Mouse (Mus musculus): Measurements from ENCODE around the gene Ttc7b. TPM values are rescaled to one million over a fixed set of nuclear protein-coding genes. Genes with fewer than 3 reads are reported as not detected.

Ttc7b gene
- polyA plus RNA-seq, 1 experiment from 2014 or later: 8.5 TPM

DNA sequence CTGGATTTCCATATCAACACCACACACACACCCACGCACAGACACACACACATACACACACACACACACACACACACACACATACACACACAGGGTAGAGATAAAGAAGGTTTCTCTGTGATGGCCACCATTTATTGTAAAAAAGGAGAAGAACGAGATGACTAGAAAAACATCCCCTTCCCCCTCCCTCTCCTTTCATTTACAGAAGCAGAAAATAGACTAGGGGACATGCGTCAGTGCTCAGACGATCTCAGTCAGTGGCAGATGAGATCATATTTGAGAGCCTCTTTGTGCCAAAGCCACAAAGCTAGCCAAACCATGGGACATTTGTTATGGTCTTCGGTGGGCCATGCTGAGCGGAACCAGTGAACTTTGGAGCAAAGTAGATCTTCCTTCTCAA is 75.4 kb downstream of the Ttc7b start:
- no peak for ATAC-seq (ENCODE audit: low FRiP score, low TSS enrichment)
- Histone ChIP-seq H3K27me3 (ENCODE audit: control insufficient read depth, insufficient read depth, low read length) (no peaks in the 10 kb centered on the region), H3K4me3 (replicated peaks; ENCODE audit: low read depth, low read length) (no peak overlapping the region), H3K27ac (replicated peaks; ENCODE audit: low read depth, low read length) (no peak overlapping the region), H3K4me2 (ENCODE audit: low read length) (no peak overlapping the region), H3K36me3 (ENCODE audit: control insufficient read depth, insufficient read depth, low read length) (0 out of 2 replicates have a peak, but pooled peaks cover 3% of the 10 kb centered on the region), H3K4me1 (ENCODE audit: control insufficient read depth, insufficient read depth, low read length) (no peaks in the 10 kb centered on the region), H3K9me3 (ENCODE audit: control insufficient read depth, low read length) (no peaks in the 10 kb centered on the region), H3K9ac (replicated peaks; ENCODE audit: low read length) (no peak overlapping the region)
- 85% methylated on average over 6 of the region's 6 CpGs for WGBS
- DNase-seq: no peak

DNA sequence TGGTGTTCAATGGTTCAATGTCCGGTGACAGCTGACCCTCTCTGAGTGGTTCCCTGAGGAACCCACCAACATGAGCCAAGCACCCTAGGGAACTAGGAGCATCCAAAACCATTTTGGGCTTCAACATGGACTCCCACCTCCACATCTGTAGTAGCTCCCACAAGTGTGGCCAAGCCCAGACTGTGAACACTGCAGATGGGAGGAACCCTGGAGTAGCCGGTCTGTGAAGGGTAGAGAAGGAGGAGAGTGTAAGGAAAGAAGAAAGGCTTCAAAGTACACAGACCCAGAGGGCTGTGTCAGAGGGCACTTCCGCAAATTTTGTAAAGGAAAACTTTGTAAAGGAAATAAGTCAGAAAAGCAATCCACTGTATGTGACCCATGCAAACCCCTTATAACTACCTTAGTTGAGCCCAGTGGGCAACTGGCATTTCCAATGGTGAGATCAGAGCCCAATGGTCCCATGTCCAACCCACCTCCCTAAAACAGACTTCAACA is 75.9 kb downstream of the Ttc7b start:
- DNase-seq: no peak
- Histone ChIP-seq H3K27ac (replicated peaks; ENCODE audit: low read depth, low read length) (no peak overlapping the region), H3K9me3 (ENCODE audit: control insufficient read depth, low read length) (no peaks in the 10 kb centered on the region), H3K36me3 (ENCODE audit: control insufficient read depth, insufficient read depth, low read length) (0 out of 2 replicates have a peak, but pooled peaks cover 3% of the 10 kb centered on the region), H3K9ac (replicated peaks; ENCODE audit: low read length) (no peak overlapping the region), H3K4me2 (ENCODE audit: low read length) (no peak overlapping the region), H3K4me3 (replicated peaks; ENCODE audit: low read depth, low read length) (no peak overlapping the region), H3K27me3 (ENCODE audit: control insufficient read depth, insufficient read depth, low read length) (no peaks in the 10 kb centered on the region), H3K4me1 (ENCODE audit: control insufficient read depth, insufficient read depth, low read length) (no peaks in the 10 kb centered on the region)
- no peak for ATAC-seq (ENCODE audit: low FRiP score, low TSS enrichment)
- WGBS: 93% methylated on average over 3 of the region's 3 CpGs

- H3K9me3 ChIP-seq (ENCODE audit: control insufficient read depth, low read length): no peaks in the 10 kb centered on the region
- H3K36me3 ChIP-seq (ENCODE audit: control insufficient read depth, insufficient read depth, low read length): 0 out of 2 replicates have a peak, but pooled peaks cover 3% of the 10 kb centered on the region
- no peak for DNase-seq
- H3K27me3 ChIP-seq (ENCODE audit: control insufficient read depth, insufficient read depth, low read length): no peaks in the 10 kb centered on the region
- no peak for ATAC-seq (ENCODE audit: low FRiP score, low TSS enrichment)
- 87% methylated on average over 6 of the region's 6 CpGs for WGBS
- no peak overlapping the region for H3K27ac ChIP-seq (replicated peaks; ENCODE audit: low read depth, low read length)
- H3K4me2 ChIP-seq (ENCODE audit: low read length): no peak overlapping the region
- no peak overlapping the region for H3K9ac ChIP-seq (replicated peaks; ENCODE audit: low read length)
- no peaks in the 10 kb centered on the region for H3K4me1 ChIP-seq (ENCODE audit: control insufficient read depth, insufficient read depth, low read length)
- no peak overlapping the region for H3K4me3 ChIP-seq (replicated peaks; ENCODE audit: low read depth, low read length)
Observed at GRCm38 (mm10) chr12:100443452-100443851, 77.2 kb downstream of the Ttc7b start.

DNA sequence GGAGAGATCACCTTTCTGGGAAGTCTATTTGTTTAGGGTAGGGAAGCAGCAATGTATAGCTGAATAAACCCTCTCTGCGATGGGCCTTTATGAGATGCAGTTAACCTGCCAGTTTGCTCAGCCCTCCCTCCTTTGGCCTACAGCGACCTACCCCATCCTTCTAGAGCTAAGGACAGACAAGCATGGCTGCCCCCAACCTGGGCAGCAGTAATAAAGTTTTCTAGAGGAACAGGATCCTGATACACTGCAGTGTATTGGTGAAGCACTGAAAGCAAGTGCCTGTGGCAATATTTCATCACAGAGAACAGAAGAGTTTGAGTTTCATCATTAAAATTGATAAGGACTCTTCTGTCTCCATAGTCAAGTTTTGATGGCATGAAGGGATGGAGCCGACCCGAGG is 79.0 kb downstream of the Ttc7b start:
- Histone ChIP-seq H3K36me3 (ENCODE audit: control insufficient read depth, insufficient read depth, low read length) (0 out of 2 replicates have a peak, but pooled peaks cover 3% of the 10 kb centered on the region), H3K27me3 (ENCODE audit: control insufficient read depth, insufficient read depth, low read length) (no peaks in the 10 kb centered on the region), H3K4me3 (replicated peaks; ENCODE audit: low read depth, low read length) (no peak overlapping the region), H3K9me3 (ENCODE audit: control insufficient read depth, low read length) (no peaks in the 10 kb centered on the region), H3K9ac (replicated peaks; ENCODE audit: low read length) (no peak overlapping the region), H3K4me2 (ENCODE audit: low read length) (no peak overlapping the region), H3K4me1 (ENCODE audit: control insufficient read depth, insufficient read depth, low read length) (no peaks in the 10 kb centered on the region), H3K27ac (replicated peaks; ENCODE audit: low read depth, low read length) (no peak overlapping the region)
- DNase-seq: no peak
- WGBS: 89% methylated on average over 4 of the region's 4 CpGs
- ATAC-seq (ENCODE audit: low FRiP score, low TSS enrichment): no peak

DNA sequence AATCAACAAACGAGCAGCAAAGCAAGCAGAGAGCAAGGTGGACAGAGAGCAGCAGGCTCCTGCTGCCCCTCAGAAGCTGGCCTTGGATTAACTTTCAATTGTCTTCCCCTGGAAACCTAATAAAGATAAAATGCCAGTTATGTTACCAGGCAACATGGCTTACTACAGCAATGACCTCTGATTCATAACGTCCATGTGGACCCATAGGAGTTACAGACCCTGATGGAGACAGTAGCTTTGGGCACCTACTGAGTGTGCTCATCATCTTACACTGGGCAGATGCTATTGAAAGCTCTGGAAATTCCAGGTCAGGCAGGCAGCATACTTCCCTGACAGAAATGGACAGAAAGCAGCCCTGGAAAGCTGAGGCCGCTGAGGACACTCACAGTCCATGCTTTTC is 80.7 kb downstream of the Ttc7b start:
- no peak for DNase-seq
- no peak for ATAC-seq (ENCODE audit: low FRiP score, low TSS enrichment)
- Histone ChIP-seq H3K27ac (replicated peaks; ENCODE audit: low read depth, low read length) (no peak overlapping the region), H3K9ac (replicated peaks; ENCODE audit: low read length) (no peak overlapping the region), H3K36me3 (ENCODE audit: control insufficient read depth, insufficient read depth, low read length) (0 out of 2 replicates have a peak, but pooled peaks cover 3% of the 10 kb centered on the region), H3K4me2 (ENCODE audit: low read length) (no peak overlapping the region), H3K27me3 (ENCODE audit: control insufficient read depth, insufficient read depth, low read length) (no peaks in the 10 kb centered on the region), H3K4me3 (replicated peaks; ENCODE audit: low read depth, low read length) (no peak overlapping the region), H3K9me3 (ENCODE audit: control insufficient read depth, low read length) (no peaks in the 10 kb centered on the region), H3K4me1 (ENCODE audit: control insufficient read depth, insufficient read depth, low read length) (no peaks in the 10 kb centered on the region)
- WGBS: 83% methylated on average over 3 of the region's 3 CpGs

GRCm38 (mm10) chr12:100439145-100439755 is 81.4 kb downstream of the Ttc7b start:
- Histone ChIP-seq H3K27me3 (ENCODE audit: control insufficient read depth, insufficient read depth, low read length) (no peaks in the 10 kb centered on the region), H3K9ac (replicated peaks; ENCODE audit: low read length) (no peak overlapping the region), H3K4me1 (ENCODE audit: control insufficient read depth, insufficient read depth, low read length) (no peaks in the 10 kb centered on the region), H3K4me2 (ENCODE audit: low read length) (no peak overlapping the region), H3K36me3 (ENCODE audit: control insufficient read depth, insufficient read depth, low read length) (0 out of 2 replicates have a peak, but pooled peaks cover 3% of the 10 kb centered on the region), H3K27ac (replicated peaks; ENCODE audit: low read depth, low read length) (no peak overlapping the region), H3K9me3 (ENCODE audit: control insufficient read depth, low read length) (no peaks in the 10 kb centered on the region), H3K4me3 (replicated peaks; ENCODE audit: low read depth, low read length) (no peak overlapping the region)
- WGBS: 89% methylated on average over 4 of the region's 4 CpGs
- DNase-seq (no peak), ATAC-seq (ENCODE audit: low FRiP score, low TSS enrichment) (no peak)

DNA sequence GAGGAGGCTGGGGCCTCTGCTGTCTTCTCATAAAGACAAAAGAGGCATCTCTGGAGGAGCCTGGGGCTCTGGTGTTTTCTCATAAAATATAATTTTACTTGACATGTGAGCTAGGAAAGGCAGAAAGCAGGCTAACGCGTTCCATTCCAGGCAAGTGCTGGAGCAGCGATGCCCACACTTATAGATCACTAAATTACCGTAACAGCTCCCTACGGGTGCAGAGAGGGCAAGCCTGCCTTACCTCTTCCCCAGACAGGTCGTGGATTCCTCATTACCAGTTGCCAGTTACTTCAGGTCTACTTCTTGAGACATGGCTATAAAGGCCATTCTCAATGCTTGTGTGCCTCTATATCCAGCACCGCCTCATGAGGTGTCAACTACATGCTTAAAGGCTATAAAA is 82.1 kb downstream of the Ttc7b start:
- no peak for ATAC-seq (ENCODE audit: low FRiP score, low TSS enrichment)
- no peak overlapping the region for H3K4me2 ChIP-seq (ENCODE audit: low read length)
- no peaks in the 10 kb centered on the region for H3K4me1 ChIP-seq (ENCODE audit: control insufficient read depth, insufficient read depth, low read length)
- no peak overlapping the region for H3K27ac ChIP-seq (replicated peaks; ENCODE audit: low read depth, low read length)
- H3K9ac ChIP-seq (replicated peaks; ENCODE audit: low read length): no peak overlapping the region
- no peak overlapping the region for H3K4me3 ChIP-seq (replicated peaks; ENCODE audit: low read depth, low read length)
- H3K36me3 ChIP-seq (ENCODE audit: control insufficient read depth, insufficient read depth, low read length): 0 out of 2 replicates have a peak, but pooled peaks cover 3% of the 10 kb centered on the region
- no peaks in the 10 kb centered on the region for H3K9me3 ChIP-seq (ENCODE audit: control insufficient read depth, low read length)
- WGBS: 77% methylated on average over 7 of the region's 7 CpGs
- DNase-seq: no peak
- H3K27me3 ChIP-seq (ENCODE audit: control insufficient read depth, insufficient read depth, low read length): no peaks in the 10 kb centered on the region

DNA sequence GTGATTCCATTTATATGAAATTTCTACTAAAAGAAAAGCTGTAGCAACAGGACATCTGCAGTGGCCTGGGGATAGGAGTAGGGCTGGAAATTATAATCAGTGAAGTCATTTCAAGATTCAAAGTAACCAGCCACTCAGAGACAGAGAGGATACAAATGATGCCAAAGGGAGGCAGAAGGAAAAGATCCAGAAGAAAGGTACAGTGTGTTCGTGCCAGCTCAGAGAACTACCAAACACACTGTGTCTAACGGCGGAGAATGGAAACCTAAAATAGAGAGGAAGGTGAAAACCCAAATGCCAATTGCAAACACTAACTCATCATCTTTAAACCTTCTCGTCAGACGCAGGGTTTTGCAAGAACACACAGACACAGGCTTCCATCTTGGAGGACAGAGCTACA is 82.8 kb downstream of the Ttc7b start:
- WGBS: 94% methylated on average over 5 of the region's 5 CpGs
- Histone ChIP-seq H3K36me3 (ENCODE audit: control insufficient read depth, insufficient read depth, low read length) (0 out of 2 replicates have a peak, but pooled peaks cover 2% of the 10 kb centered on the region), H3K4me2 (ENCODE audit: low read length) (no peak overlapping the region), H3K27me3 (ENCODE audit: control insufficient read depth, insufficient read depth, low read length) (no peaks in the 10 kb centered on the region), H3K27ac (replicated peaks; ENCODE audit: low read depth, low read length) (no peak overlapping the region), H3K4me1 (ENCODE audit: control insufficient read depth, insufficient read depth, low read length) (no peaks in the 10 kb centered on the region), H3K4me3 (replicated peaks; ENCODE audit: low read depth, low read length) (no peak overlapping the region), H3K9me3 (ENCODE audit: control insufficient read depth, low read length) (no peaks in the 10 kb centered on the region), H3K9ac (replicated peaks; ENCODE audit: low read length) (no peak overlapping the region)
- ATAC-seq (ENCODE audit: low FRiP score, low TSS enrichment): no peak
- no peak for DNase-seq

- Histone ChIP-seq H3K4me1 (ENCODE audit: control insufficient read depth, insufficient read depth, low read length) (no peaks in the 10 kb centered on the region), H3K4me2 (ENCODE audit: low read length) (no peak overlapping the region), H3K36me3 (ENCODE audit: control insufficient read depth, insufficient read depth, low read length) (no peaks in the 10 kb centered on the region), H3K9me3 (ENCODE audit: control insufficient read depth, low read length) (no peaks in the 10 kb centered on the region), H3K27ac (replicated peaks; ENCODE audit: low read depth, low read length) (no peak overlapping the region), H3K4me3 (replicated peaks; ENCODE audit: low read depth, low read length) (no peak overlapping the region), H3K27me3 (ENCODE audit: control insufficient read depth, insufficient read depth, low read length) (no peaks in the 10 kb centered on the region), H3K9ac (replicated peaks; ENCODE audit: low read length) (no peak overlapping the region)
- DNase-seq (no peak), ATAC-seq (ENCODE audit: low FRiP score, low TSS enrichment) (no peak)
- WGBS: 93% methylated on average over 1 of the region's 1 CpGs
Observed at GRCm38 (mm10) chr12:100435763-100436162, 84.9 kb downstream of the Ttc7b start.

Measured in midbrain, embryonic 14.5 days (tissue).